Mouse (Mus musculus): ENCODE data around the gene Lrrc55. TPM values are rescaled to one million over a fixed set of nuclear protein-coding genes. Genes with fewer than 3 reads are reported as not detected.
A peak's percentile ranks its signal among the peaks of the same experiment; 100 is the strongest.
"Not testable (repeated sequence)": the region's sequence is repeated elsewhere in the genome, so short reads cannot be mapped to it uniquely, and the experiment has no call there.

Lrrc55 gene
- polyA plus RNA-seq (2012; rRNA removed) = 35.7 and 36.0 TPM in 2 replicates

- Histone ChIP-seq H3K4me1 (ENCODE audit: control insufficient read depth, insufficient read depth, low read length) (peaks cover 4% of the 10 kb centered on the region), H3K4me3 (ENCODE audit: insufficient read depth, low read length) (peak within 1 kb of the TSS; percentile 64), H3K27ac (ENCODE audit: insufficient read depth, low read length) (0 out of 2 replicates have a peak within 1 kb of the TSS, but pooled peaks have one; percentile 17)
- no peak for TF ChIP-seq POLR2A (IDR thresholded peaks at IDR 0.05; ENCODE audit: extremely low read depth, insufficient read depth, low read length)
- TF ChIP-seq CTCF (IDR thresholded peaks at IDR 0.05; ENCODE audit: extremely low read depth, insufficient read depth, low read length) = no peak
Observed at GRCm38 (mm10) chr2:85196901-85197300, at the start of gene Lrrc55. Gene Lrrc55, minus strand, starts transcription at chr2:85197197.

- H3K4me1 ChIP-seq (ENCODE audit: control insufficient read depth, insufficient read depth, low read length) = no peaks in the 10 kb centered on the region
- no peak overlapping the region for H3K27ac ChIP-seq (ENCODE audit: insufficient read depth, low read length)
- TF ChIP-seq CTCF (IDR thresholded peaks at IDR 0.05; ENCODE audit: extremely low read depth, insufficient read depth, low read length) (peak; percentile 99), POLR2A (IDR thresholded peaks at IDR 0.05; ENCODE audit: extremely low read depth, insufficient read depth, low read length) (no peak)
- no peak overlapping the region for H3K4me3 ChIP-seq (ENCODE audit: insufficient read depth, low read length)
Observed at GRCm38 (mm10) chr2:85246506-85247082, 49.6 kb upstream of the Lrrc55 start.

GRCm38 (mm10) chr2:85245737-85246136 lies 48.7 kb upstream of the Lrrc55 start:
- TF ChIP-seq POLR2A (IDR thresholded peaks at IDR 0.05; ENCODE audit: extremely low read depth, insufficient read depth, low read length) = no peak
- no peak for TF ChIP-seq CTCF (IDR thresholded peaks at IDR 0.05; ENCODE audit: extremely low read depth, insufficient read depth, low read length)
- Histone ChIP-seq H3K4me3 (ENCODE audit: insufficient read depth, low read length) (no peak overlapping the region), H3K4me1 (ENCODE audit: control insufficient read depth, insufficient read depth, low read length) (no peaks in the 10 kb centered on the region), H3K27ac (ENCODE audit: insufficient read depth, low read length) (no peak overlapping the region)

GRCm38 (mm10) chr2:85238068-85238667 lies 41.2 kb upstream of the Lrrc55 start:
- H3K4me1 ChIP-seq (ENCODE audit: control insufficient read depth, insufficient read depth, low read length) = no peaks in the 10 kb centered on the region
- H3K4me3 ChIP-seq (ENCODE audit: insufficient read depth, low read length) = no peak overlapping the region
- no peak for TF ChIP-seq POLR2A (IDR thresholded peaks at IDR 0.05; ENCODE audit: extremely low read depth, insufficient read depth, low read length)
- no peak for TF ChIP-seq CTCF (IDR thresholded peaks at IDR 0.05; ENCODE audit: extremely low read depth, insufficient read depth, low read length)
- H3K27ac ChIP-seq (ENCODE audit: insufficient read depth, low read length) = no peak overlapping the region

- H3K4me3 ChIP-seq (ENCODE audit: insufficient read depth, low read length); H3K4me1 ChIP-seq (ENCODE audit: control insufficient read depth, insufficient read depth, low read length); H3K27ac ChIP-seq (ENCODE audit: insufficient read depth, low read length): not testable (repeated sequence)
Observed at GRCm38 (mm10) chr2:85237231-85237630, 40.2 kb upstream of the Lrrc55 start.

- no peak overlapping the region for H3K27ac ChIP-seq (ENCODE audit: insufficient read depth, low read length)
- no peak overlapping the region for H3K4me3 ChIP-seq (ENCODE audit: insufficient read depth, low read length)
- no peaks in the 10 kb centered on the region for H3K4me1 ChIP-seq (ENCODE audit: control insufficient read depth, insufficient read depth, low read length)
- TF ChIP-seq CTCF (IDR thresholded peaks at IDR 0.05; ENCODE audit: extremely low read depth, insufficient read depth, low read length) (no peak), POLR2A (IDR thresholded peaks at IDR 0.05; ENCODE audit: extremely low read depth, insufficient read depth, low read length) (no peak)
Observed at GRCm38 (mm10) chr2:85230771-85231511, 33.9 kb upstream of the Lrrc55 start.

GRCm38 (mm10) chr2:85229606-85230005 lies 32.6 kb upstream of the Lrrc55 start:
- no peak overlapping the region for H3K27ac ChIP-seq (ENCODE audit: insufficient read depth, low read length)
- no peaks in the 10 kb centered on the region for H3K4me1 ChIP-seq (ENCODE audit: control insufficient read depth, insufficient read depth, low read length)
- TF ChIP-seq CTCF (IDR thresholded peaks at IDR 0.05; ENCODE audit: extremely low read depth, insufficient read depth, low read length) (no peak), POLR2A (IDR thresholded peaks at IDR 0.05; ENCODE audit: extremely low read depth, insufficient read depth, low read length) (no peak)
- H3K4me3 ChIP-seq (ENCODE audit: insufficient read depth, low read length) = no peak overlapping the region

GRCm38 (mm10) chr2:85227816-85228335 lies 30.9 kb upstream of the Lrrc55 start:
- Histone ChIP-seq H3K4me3 (ENCODE audit: insufficient read depth, low read length) (no peak overlapping the region), H3K27ac (ENCODE audit: insufficient read depth, low read length) (no peak overlapping the region), H3K4me1 (ENCODE audit: control insufficient read depth, insufficient read depth, low read length) (no peaks in the 10 kb centered on the region)
- TF ChIP-seq CTCF (IDR thresholded peaks at IDR 0.05; ENCODE audit: extremely low read depth, insufficient read depth, low read length) = no peak
- TF ChIP-seq POLR2A (IDR thresholded peaks at IDR 0.05; ENCODE audit: extremely low read depth, insufficient read depth, low read length) = no peak

GRCm38 (mm10) chr2:85224221-85225179 lies 27.5 kb upstream of the Lrrc55 start:
- Histone ChIP-seq H3K27ac (ENCODE audit: insufficient read depth, low read length) (no peak overlapping the region), H3K4me3 (ENCODE audit: insufficient read depth, low read length) (no peak overlapping the region), H3K4me1 (ENCODE audit: control insufficient read depth, insufficient read depth, low read length) (no peaks in the 10 kb centered on the region)
- no peak for TF ChIP-seq POLR2A (IDR thresholded peaks at IDR 0.05; ENCODE audit: extremely low read depth, insufficient read depth, low read length)
- no peak for TF ChIP-seq CTCF (IDR thresholded peaks at IDR 0.05; ENCODE audit: extremely low read depth, insufficient read depth, low read length)
